Mouse (Mus musculus) ES-E14 (cell line): ENCODE measurements around the gene Clasp1.

Experiments
- CHD2 ChIP-seq: IDR thresholded peaks from 2 replicates; pipeline ENCODE4 v1.6.1; 2014; ENCODE audit warnings: mild to moderate bottlenecking, low read depth, low read length, inconsistent platforms
- ZC3H11A ChIP-seq: IDR thresholded peaks from 2 replicates; pipeline ENCODE4 v1.6.1; 2012; ENCODE audit warnings: low read depth, mild to moderate bottlenecking, inconsistent platforms, low read length, borderline replicate concordance

GRCm38 (mm10) chr1:118531259-118531658, 142.4 kb downstream of the Clasp1 start:
- no peak for TF ChIP-seq CHD2
- TF ChIP-seq ZC3H11A: no peak
